Mouse (Mus musculus): Measurements from ENCODE around the gene D330020A13Rik. TPM values are rescaled to one million over a fixed set of nuclear protein-coding genes. Genes with fewer than 3 reads are reported as not detected.
"Not testable (repeated sequence)": the region's sequence is repeated elsewhere in the genome, so short reads cannot be mapped to it uniquely, and the experiment has no call there.

Gene D330020A13Rik
- polyA plus RNA-seq, 1 experiment from 2014 or later, result 1.1 TPM

DNA sequence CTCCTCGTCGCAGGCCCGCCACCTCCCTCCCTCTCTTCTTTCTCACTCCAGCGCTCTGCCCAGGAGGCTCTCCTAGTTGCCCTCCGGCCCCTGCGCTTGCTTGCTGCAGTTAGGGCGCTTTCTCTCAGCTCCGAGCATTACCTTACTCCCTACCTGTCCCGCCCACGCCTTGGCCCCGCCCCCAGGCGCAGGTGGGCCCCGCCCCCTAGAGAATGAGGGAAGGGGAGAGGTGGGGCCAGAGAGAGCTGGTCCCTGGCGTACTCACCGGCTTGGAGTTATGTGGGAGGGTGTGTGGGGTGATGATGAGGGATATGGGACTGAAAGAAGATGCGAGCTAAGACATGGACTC lies 595 bp downstream of the D330020A13Rik start:
- POLR2A ChIA-PET, result no interaction called here

GRCm38 (mm10) chr6:120296589-120296988 lies 2.4 kb downstream of the D330020A13Rik start:
- ATAC-seq; DNase-seq (ENCODE audit: low read depth, low spot score); POLR2A ChIA-PET; in situ Hi-C loops (cut with MboI; ENCODE audit: low pct_unique_long_range_greater_than_20kb); CTCF ChIA-PET: not testable (repeated sequence)
- peak; percentile 73 for TF ChIP-seq CTCF (IDR thresholded peaks at IDR 0.05)
- peaks cover 15% of the 10 kb centered on the region for H3K27me3 ChIP-seq

More for the DNA sequence above, 595 bp downstream of the D330020A13Rik start:
- TF ChIP-seq CTCF (IDR thresholded peaks at IDR 0.05), result no peak
- in situ Hi-C loops (cut with MboI; ENCODE audit: low pct_unique_long_range_greater_than_20kb), result no loop called here
- peaks cover 15% of the 10 kb centered on the region for H3K27me3 ChIP-seq
- no peak for ATAC-seq
- CTCF ChIA-PET, result interaction anchor here (1.0 to 1.4 kb wide), 3 partner anchors 15 to 69 kb away, joined by 3 read pairs; no protein-coding TSS in a partner anchor
- no peak for DNase-seq (ENCODE audit: low read depth, low spot score)

- peaks cover 8% of the 10 kb centered on the region for H3K27me3 ChIP-seq
- peak; percentile 88 for TF ChIP-seq CTCF (IDR thresholded peaks at IDR 0.05)
- CTCF ChIA-PET, result interaction anchor here (1.0 to 3.9 kb wide), 6 partner anchors 9 to 84 kb away, joined by 3 to 23 read pairs (median 6); no protein-coding TSS in a partner anchor
- in situ Hi-C loops (cut with MboI; ENCODE audit: low pct_unique_long_range_greater_than_20kb), result loop anchor here (5.0 kb wide), 1 partner anchor 79 kb away; no protein-coding TSS in a partner anchor
- POLR2A ChIA-PET, result interaction anchor here (0.6 kb wide), 2 partner anchors 43 to 507 kb away, joined by 3 read pairs; no protein-coding TSS in a partner anchor
- DNase-seq (ENCODE audit: low read depth, low spot score), result no peak
- no peak for ATAC-seq
These were observed 7.0 kb downstream of the D330020A13Rik start for GRCm38 (mm10) chr6:120301137-120301536.

GRCm38 (mm10) chr6:120302755-120303316 lies 8.7 kb downstream of the D330020A13Rik start:
- TF ChIP-seq CTCF (IDR thresholded peaks at IDR 0.05), result peak; percentile 53
- CTCF ChIA-PET, result interaction anchor here (3.5 to 3.9 kb wide), 2 partner anchors 76 to 80 kb away, joined by 15 to 23 read pairs; no protein-coding TSS in a partner anchor
- ATAC-seq, result peak; percentile 17

DNA sequence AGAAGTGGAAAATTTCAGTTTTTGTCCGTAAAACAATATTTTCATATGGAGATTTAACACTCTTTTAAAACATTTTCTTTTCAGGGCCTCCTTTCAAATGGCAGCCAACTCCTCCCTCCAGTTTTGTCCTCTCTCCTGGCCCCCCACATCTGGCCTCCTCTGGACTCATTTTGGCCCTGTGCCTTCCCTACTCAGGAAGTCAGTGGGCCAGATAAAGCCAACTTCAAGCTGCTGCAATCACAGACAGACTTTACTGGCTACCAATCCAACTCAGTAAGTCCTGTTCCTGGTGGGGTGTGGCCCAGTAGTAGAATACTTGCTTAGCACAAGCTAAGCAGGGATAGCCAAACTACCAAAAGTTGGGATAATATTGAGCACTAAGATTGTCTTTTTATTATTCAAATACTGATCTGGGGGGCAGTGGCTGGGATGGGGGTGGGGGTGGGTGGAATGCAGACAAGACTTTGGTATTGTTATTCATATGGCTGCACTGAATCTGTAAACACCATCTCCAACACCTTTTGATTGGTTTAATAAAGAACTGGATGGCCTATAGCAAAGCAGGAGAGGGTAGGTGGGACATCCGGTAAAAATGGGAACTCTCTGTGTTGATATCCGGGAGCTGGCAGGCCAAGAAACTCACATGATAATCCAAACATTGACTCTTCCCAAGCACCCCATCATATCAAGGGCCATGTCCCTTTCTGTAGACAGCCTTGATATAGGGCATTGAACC lies 12.9 kb downstream of the D330020A13Rik start:
- DNase-seq (ENCODE audit: low read depth, low spot score), result no peak
- no peak for ATAC-seq
- in situ Hi-C loops (cut with MboI; ENCODE audit: low pct_unique_long_range_greater_than_20kb), result no loop called here
- no peaks in the 10 kb centered on the region for H3K27me3 ChIP-seq
- TF ChIP-seq CTCF (IDR thresholded peaks at IDR 0.05), result no peak
- ChIA-PET CTCF (interaction anchor here (1.4 kb wide), 1 partner anchor 94 kb away, joined by 3 read pairs; no protein-coding TSS in a partner anchor), POLR2A (no interaction called here)

More at GRCm38 (mm10) chr6:120302755-120303316, 8.7 kb downstream of the D330020A13Rik start:
- POLR2A ChIA-PET, result no interaction called here
- in situ Hi-C loops (cut with MboI; ENCODE audit: low pct_unique_long_range_greater_than_20kb), result loop anchor here (5.0 kb wide), 1 partner anchor 81 kb away; no protein-coding TSS in a partner anchor
- no peak for DNase-seq (ENCODE audit: low read depth, low spot score)
- no peaks in the 10 kb centered on the region for H3K27me3 ChIP-seq

DNA sequence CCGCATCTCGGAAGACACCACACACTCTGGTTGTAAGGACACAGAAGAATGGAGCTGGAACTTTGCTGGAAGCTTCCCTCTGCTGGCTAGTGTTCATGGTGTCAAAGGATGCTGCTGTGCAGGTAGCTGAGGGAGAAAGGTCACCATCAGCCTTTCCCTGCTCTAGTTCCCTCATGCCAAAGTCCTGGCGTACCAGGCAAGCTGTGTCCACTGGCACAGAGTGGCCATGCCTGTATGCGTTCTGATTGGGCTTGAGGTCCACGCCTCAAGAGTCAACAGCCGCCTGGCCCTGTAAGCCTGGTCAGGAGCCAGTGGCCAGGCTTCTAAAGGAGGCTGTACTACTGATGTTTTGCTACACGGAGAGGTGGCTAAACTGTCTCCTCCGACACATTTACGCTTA lies 15.2 kb downstream of the D330020A13Rik start:
- in situ Hi-C loops (cut with MboI; ENCODE audit: low pct_unique_long_range_greater_than_20kb), result no loop called here
- DNase-seq (ENCODE audit: low read depth, low spot score), result no peak
- H3K27me3 ChIP-seq, result no peaks in the 10 kb centered on the region
- TF ChIP-seq CTCF (IDR thresholded peaks at IDR 0.05), result no peak
- POLR2A ChIA-PET, result interaction anchor here (1.0 kb wide), 1 partner anchor 116 kb away, joined by 3 read pairs; no protein-coding TSS in a partner anchor
- ATAC-seq, result no peak
- CTCF ChIA-PET, result interaction anchor here (1.4 to 1.8 kb wide), 3 partner anchors 9 to 90 kb away, joined by 3 to 6 read pairs (median 5); no protein-coding TSS in a partner anchor

DNA sequence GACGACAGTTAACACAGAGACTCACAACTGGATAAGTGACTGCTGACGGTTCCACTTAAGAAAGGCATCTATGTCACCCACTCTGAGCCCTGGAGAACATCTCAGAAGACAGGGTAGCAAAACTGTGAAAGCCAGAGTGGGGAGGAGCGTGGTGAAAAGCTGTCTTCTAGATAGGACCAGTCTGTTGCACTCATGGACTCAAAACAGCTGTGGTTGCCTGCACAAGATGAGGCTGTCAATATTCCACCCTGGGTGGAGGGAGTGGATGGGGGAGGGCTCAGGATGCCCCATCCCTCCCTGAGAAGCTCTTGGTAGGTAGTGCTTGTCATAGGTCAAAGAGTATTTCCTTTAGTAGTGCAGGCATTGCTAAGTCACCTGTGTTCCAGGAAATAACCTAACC lies 15.6 kb downstream of the D330020A13Rik start:
- in situ Hi-C loops (cut with MboI; ENCODE audit: low pct_unique_long_range_greater_than_20kb), result no loop called here
- ChIA-PET CTCF (interaction anchor here (1.0 to 1.5 kb wide), 3 partner anchors 10 to 15 kb away, joined by 3 to 6 read pairs (median 4); no protein-coding TSS in a partner anchor), POLR2A (interaction anchor here (1.0 kb wide), 1 partner anchor 116 kb away, joined by 3 read pairs; no protein-coding TSS in a partner anchor)
- no peaks in the 10 kb centered on the region for H3K27me3 ChIP-seq
- TF ChIP-seq CTCF (IDR thresholded peaks at IDR 0.05), result no peak
- no peak for DNase-seq (ENCODE audit: low read depth, low spot score)
- no peak for ATAC-seq

GRCm38 (mm10) chr6:120312443-120312842 lies 18.3 kb downstream of the D330020A13Rik start:
- ChIA-PET POLR2A (interaction anchor here (0.6 kb wide), 1 partner anchor 11 kb away, joined by 4 read pairs; no protein-coding TSS in a partner anchor), CTCF (interaction anchor here (1.1 kb wide), 1 partner anchor 18 kb away, joined by 3 read pairs; the partner anchor contains the start of genes B4galnt3 and D330020A13Rik)
- H3K27me3 ChIP-seq, result no peaks in the 10 kb centered on the region
- in situ Hi-C loops (cut with MboI; ENCODE audit: low pct_unique_long_range_greater_than_20kb), result no loop called here
- no peak for TF ChIP-seq CTCF (IDR thresholded peaks at IDR 0.05)
- DNase-seq (ENCODE audit: low read depth, low spot score) (no peak), ATAC-seq (no peak)

DNA sequence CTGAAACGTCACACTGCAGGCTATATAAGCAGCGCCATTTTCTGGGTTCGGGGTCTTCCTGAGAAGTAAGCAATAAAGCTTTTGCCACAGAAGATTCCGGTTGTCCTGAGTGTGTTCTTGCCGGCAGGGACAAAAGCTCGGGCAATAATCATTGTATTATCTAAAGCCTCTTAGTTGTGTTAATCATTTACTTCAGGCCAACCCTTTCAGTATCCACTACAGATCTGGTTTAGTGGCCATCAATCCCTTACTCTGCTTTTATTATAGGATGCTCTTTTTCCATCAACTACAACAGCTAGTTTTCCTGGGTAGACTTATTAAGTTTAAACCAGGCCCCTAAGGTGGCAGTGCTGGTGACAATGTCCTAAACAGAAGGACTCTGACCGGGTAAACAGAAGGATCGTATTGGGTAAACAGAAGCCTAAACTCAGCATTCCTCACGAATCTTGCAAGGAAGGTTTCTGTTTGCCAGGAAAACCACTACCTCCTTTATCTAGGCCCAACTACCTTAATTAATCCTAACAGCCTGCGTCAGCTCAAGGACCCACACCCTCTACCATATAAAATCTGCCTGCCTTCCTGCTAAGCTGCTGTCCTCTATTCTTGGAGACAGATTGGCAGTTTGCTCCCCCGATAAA lies 24.3 kb downstream of the D330020A13Rik start:
- no peak for ATAC-seq
- H3K27me3 ChIP-seq, result no peaks in the 10 kb centered on the region
- POLR2A ChIA-PET, result no interaction called here
- CTCF ChIA-PET, result no interaction called here
- DNase-seq (ENCODE audit: low read depth, low spot score), result no peak
- in situ Hi-C loops (cut with MboI; ENCODE audit: low pct_unique_long_range_greater_than_20kb), result no loop called here
- no peak for TF ChIP-seq CTCF (IDR thresholded peaks at IDR 0.05)

DNA sequence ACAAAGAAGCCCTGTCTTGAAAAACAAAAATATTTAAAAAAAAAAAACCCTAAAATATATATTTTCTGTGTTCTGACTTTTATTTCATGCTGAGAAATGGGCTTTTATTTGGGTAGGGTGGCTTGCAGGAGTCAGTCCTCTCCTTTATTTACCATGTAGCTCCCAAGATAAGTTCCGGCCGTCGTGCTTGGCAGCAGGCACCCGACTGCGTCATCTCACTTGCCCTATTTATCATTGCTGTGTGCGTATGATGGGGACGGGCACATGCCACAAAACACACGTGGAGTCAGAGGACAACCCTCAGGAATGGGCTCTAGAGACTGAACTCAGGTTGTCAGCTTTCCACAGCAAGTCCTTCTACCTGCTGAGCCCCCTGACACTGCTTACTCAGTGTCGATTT lies 25.0 kb downstream of the D330020A13Rik start:
- in situ Hi-C loops (cut with MboI; ENCODE audit: low pct_unique_long_range_greater_than_20kb), result no loop called here
- ATAC-seq (no peak), DNase-seq (ENCODE audit: low read depth, low spot score) (no peak)
- H3K27me3 ChIP-seq, result no peaks in the 10 kb centered on the region
- ChIA-PET POLR2A (no interaction called here), CTCF (no interaction called here)
- TF ChIP-seq CTCF (IDR thresholded peaks at IDR 0.05), result no peak
